In genomic region chr1:91760140-91760986, GRCm38 (mm10) we compare ENCODE assay signal across 10 mouse cellular contexts. TPM values are rescaled to one million over a fixed set of nuclear protein-coding genes. Genes with fewer than 3 reads are reported as not detected.
DNase-seq lines count a peak whose midpoint lies in the region; ATAC-seq and TF ChIP-seq lines count a peak whose summit lies in the region.
"Had no signal": no experiment of that assay in that cellular context is flagged by ENCODE, and none has a peak within 500 bp of the region (broad histone marks: within the 10 kb centered on the region; RNA-seq: fewer than 3 reads in every experiment).

No protein-coding gene starts in this region.

- H3K27ac ChIP-seq in embryonic facial prominence, embryonic 12.5 days: peak overlapping the region; percentile 90
- peak overlapping the region; percentile 55; the same call in 1 of the 2 replicates for H3K27ac ChIP-seq in hindbrain, embryonic 13.5 days
- peak overlapping the region; percentile 67 for H3K27ac ChIP-seq in midbrain, postnatal 0 days (ENCODE audit: low read depth, low read length)
- H3K27ac ChIP-seq in thymus, adult 2 months (ENCODE audit: control insufficient read depth, insufficient read depth, low read length): no peak overlapping the region

- no peaks in the 10 kb centered on the region for H3K27me3 ChIP-seq in embryonic facial prominence, embryonic 12.5 days
- H3K27me3 ChIP-seq in hindbrain, embryonic 13.5 days: peaks cover 7% of the 10 kb centered on the region; the same call in 1 of the 2 replicates
- no peaks in the 10 kb centered on the region; the same call in 1 of the 2 replicates for H3K27me3 ChIP-seq in midbrain, postnatal 0 days (ENCODE audit: insufficient read depth, low read length)
- H3K27me3 ChIP-seq in thymus, adult 2 months (ENCODE audit: control insufficient read depth, insufficient read depth, low read length): no peaks in the 10 kb centered on the region; the same call in 1 of the 2 replicates

- H3K4me3 ChIP-seq in embryonic facial prominence, embryonic 12.5 days: no peak overlapping the region
- no peak overlapping the region for H3K4me3 ChIP-seq in hindbrain, embryonic 13.5 days
- H3K4me3 ChIP-seq in midbrain, postnatal 0 days (ENCODE audit: low read depth, low read length): no peak overlapping the region
- no peak overlapping the region for H3K4me3 ChIP-seq in thymus, adult 2 months (ENCODE audit: control insufficient read depth, insufficient read depth, low read length)

- no peaks in the 10 kb centered on the region for H3K36me3 ChIP-seq in embryonic facial prominence, embryonic 12.5 days
- no peaks in the 10 kb centered on the region for H3K36me3 ChIP-seq in hindbrain, embryonic 13.5 days
- no peaks in the 10 kb centered on the region for H3K36me3 ChIP-seq in midbrain, postnatal 0 days (ENCODE audit: insufficient read depth, low read length)
- no peaks in the 10 kb centered on the region for H3K36me3 ChIP-seq in thymus, adult 2 months (ENCODE audit: control insufficient read depth, insufficient read depth, low read length)

- DNase-seq in layer of hippocampus, adult 9-11 months: peak; percentile 8
- DNase-seq in layer of hippocampus, adult 11-12 months (ENCODE audit: low spot score): no peak
- peak; percentile 56 for DNase-seq in midbrain, postnatal 0 days (ENCODE audit: low spot score)
- DNase-seq in thymus, adult 2 months: no peak
- no peak for DNase-seq in kidney, adult 8-10 months
- DNase-seq in cerebellum, postnatal 14 days: no peak
- DNase-seq: adrenal gland, adult 2 months; lung, adult 2 months had no signal

- no peak for TF ChIP-seq POLR2A in thymus, adult 2 months (IDR thresholded peaks at IDR 0.05; ENCODE audit: control insufficient read depth, extremely low read depth, insufficient read depth, low read length, poor library complexity)

- H3K4me1 ChIP-seq in embryonic facial prominence, embryonic 12.5 days: peaks cover 52% of the 10 kb centered on the region
- H3K4me1 ChIP-seq in hindbrain, embryonic 13.5 days (replicated peaks): peaks cover 28% of the 10 kb centered on the region
- H3K4me1 ChIP-seq in midbrain, postnatal 0 days (ENCODE audit: insufficient read depth, low read length): peaks cover 20% of the 10 kb centered on the region
- no peaks in the 10 kb centered on the region for H3K4me1 ChIP-seq in thymus, adult 2 months (replicated peaks; ENCODE audit: control insufficient read depth, insufficient read depth, low read length)

- H3K4me2 ChIP-seq in embryonic facial prominence, embryonic 12.5 days (replicated peaks): peak overlapping the region; percentile 16
- no peak overlapping the region for H3K4me2 ChIP-seq in hindbrain, embryonic 13.5 days
- no peak overlapping the region for H3K4me2 ChIP-seq in midbrain, postnatal 0 days (ENCODE audit: low read depth, low read length, poor library complexity, severe bottlenecking)

- WGBS in embryonic facial prominence, embryonic 12.5 days: 32% methylated on average over 14 of the region's 14 CpGs
- WGBS in hindbrain, embryonic 13.5 days: 43% methylated on average over 14 of the region's 14 CpGs
- WGBS in midbrain, postnatal 0 days: 37% methylated on average over 14 of the region's 14 CpGs
- WGBS in thymus, adult 2 months: 83% methylated on average over 14 of the region's 14 CpGs

- H3K9ac ChIP-seq in embryonic facial prominence, embryonic 12.5 days: no peak overlapping the region
- no peak overlapping the region for H3K9ac ChIP-seq in hindbrain, embryonic 13.5 days
- no peak overlapping the region for H3K9ac ChIP-seq in midbrain, postnatal 0 days (replicated peaks; ENCODE audit: low read length, poor library complexity, severe bottlenecking)

- no peak for TF ChIP-seq CTCF in midbrain, postnatal 0 days (IDR thresholded peaks at IDR 0.05)
- no peak for TF ChIP-seq CTCF in thymus, adult 2 months (IDR thresholded peaks at IDR 0.05; ENCODE audit: borderline replicate concordance, control insufficient read depth, extremely low read depth, insufficient read depth, low read length, poor library complexity)

- no peaks in the 10 kb centered on the region for H3K9me3 ChIP-seq in embryonic facial prominence, embryonic 12.5 days
- no peaks in the 10 kb centered on the region for H3K9me3 ChIP-seq in hindbrain, embryonic 13.5 days
- no peaks in the 10 kb centered on the region for H3K9me3 ChIP-seq in midbrain, postnatal 0 days (ENCODE audit: low read length)

- peak; percentile 53; the same call in 1 of the 2 replicates for ATAC-seq in embryonic facial prominence, embryonic 12.5 days (ENCODE audit: insufficient number of reproducible peaks, insufficient read depth, low FRiP score, low TSS enrichment)
- ATAC-seq in hindbrain, embryonic 13.5 days (ENCODE audit: low FRiP score): peak; percentile 52; the same call in 1 of the 2 replicates
- peak; percentile 71; the same call in 1 of the 2 replicates for ATAC-seq in midbrain, postnatal 0 days (ENCODE audit: low FRiP score)

RNA-seq across cellular contexts. Expression of gene Twist2, which starts 40.9 kb away (rescaled TPM):
- 64.4 and 65.0 TPM in 2 replicates for polyA plus RNA-seq in embryonic facial prominence, embryonic 12.5 days (2016; fragmentation: Nextera tagmentation; extraction: Ambion mirVana)
- polyA plus RNA-seq in hindbrain, embryonic 13.5 days (2015; fragmentation: Nextera tagmentation; extraction: Ambion mirVana): 0.87 and 1.3 TPM in 2 replicates
- total RNA-seq in midbrain, postnatal 0 days (2014; rRNA removed): 2.1 and 7.2 TPM in 2 replicates
- polyA plus RNA-seq in midbrain, postnatal 0 days (2015; fragmentation: Nextera tagmentation; extraction: Ambion mirVana): 3.8 and 5.7 TPM in 2 replicates
- polyA plus RNA-seq in thymus, adult 2 months (2012; rRNA removed): 1.5 and 2.1 TPM in 2 replicates

Comparison
In these comparisons a context has a peak if more than half of its experiments do, and no peak if none do; other contexts are left out.
1. DNase-seq: peak in layer of hippocampus, adult 9-11 months (single experiment) and midbrain, postnatal 0 days (single experiment); none in layer of hippocampus, adult 11-12 months (single experiment), thymus, adult 2 months (single experiment), kidney, adult 8-10 months (0 of 2) and cerebellum, postnatal 14 days (0 of 2).
2. Peak in every context shown above with its lines, with median percentiles within 50 percentile points of each other: ATAC-seq.